ENCODE assay signal across 24 mouse cellular contexts in genomic region chr12:13939494-13939893, GRCm38 (mm10).
DNase-seq lines count a peak whose midpoint lies in the region; ATAC-seq and TF ChIP-seq lines count a peak whose summit lies in the region.
"Had no signal": no experiment of that assay in that cellular context is flagged by ENCODE, and none has a peak within 500 bp of the region (broad histone marks: within the 10 kb centered on the region; RNA-seq: fewer than 3 reads in every experiment).

No protein-coding gene starts in this region.

- no peak overlapping the region for H3K4me2 ChIP-seq in forebrain, embryonic 11.5 days (ENCODE audit: low read depth, low read length, severe bottlenecking)
- H3K4me2 ChIP-seq: embryonic facial prominence, embryonic 15.5 days; hindbrain, embryonic 12.5 days; limb, embryonic 15.5 days; lung, embryonic 15.5 days; midbrain, embryonic 15.5 days; neural tube, embryonic 12.5 days had no signal

- H3K4me3 ChIP-seq in left cerebral cortex, adult 2 months: no peak overlapping the region
- H3K4me3 ChIP-seq in forebrain, embryonic 11.5 days (ENCODE audit: low read depth, low read length): no peak overlapping the region
- H3K4me3 ChIP-seq: embryonic facial prominence, embryonic 15.5 days; heart, adult 2 months; hindbrain, embryonic 12.5 days; limb, embryonic 15.5 days; lung, embryonic 15.5 days; midbrain, embryonic 15.5 days; neural tube, embryonic 12.5 days had no signal

- no peak overlapping the region for H3K9ac ChIP-seq in forebrain, embryonic 11.5 days (ENCODE audit: low read length)
- H3K9ac ChIP-seq: embryonic facial prominence, embryonic 15.5 days; forebrain, postnatal 0 days; hindbrain, embryonic 12.5 days; limb, embryonic 15.5 days; liver, embryonic 14.5 days; lung, embryonic 15.5 days; midbrain, embryonic 15.5 days; neural tube, embryonic 12.5 days had no signal

- no peaks in the 10 kb centered on the region for H3K27me3 ChIP-seq in forebrain, embryonic 11.5 days (ENCODE audit: control insufficient read depth, insufficient read depth, low read length)
- H3K27me3 ChIP-seq: embryonic facial prominence, embryonic 15.5 days; hindbrain, embryonic 12.5 days; limb, embryonic 15.5 days; lung, embryonic 15.5 days; midbrain, embryonic 15.5 days; neural tube, embryonic 12.5 days had no signal

- no peak for TF ChIP-seq CTCF in left cerebral cortex, adult 2 months (IDR thresholded peaks at IDR 0.05)

- no peaks in the 10 kb centered on the region for H3K36me3 ChIP-seq in forebrain, embryonic 11.5 days (ENCODE audit: control insufficient read depth, insufficient read depth, low read length)
- H3K36me3 ChIP-seq: embryonic facial prominence, embryonic 15.5 days; hindbrain, embryonic 12.5 days; limb, embryonic 15.5 days; lung, embryonic 15.5 days; midbrain, embryonic 15.5 days; neural tube, embryonic 12.5 days had no signal

- no peak overlapping the region; the same call in 1 of the 2 replicates for H3K27ac ChIP-seq in left cerebral cortex, adult 2 months
- no peak overlapping the region for H3K27ac ChIP-seq in forebrain, embryonic 11.5 days (ENCODE audit: low read depth, low read length)
- H3K27ac ChIP-seq: embryonic facial prominence, embryonic 15.5 days; heart, adult 2 months; hindbrain, embryonic 12.5 days; kidney, postnatal 0 days; limb, embryonic 15.5 days; liver, embryonic 14.5 days; lung, embryonic 15.5 days; midbrain, embryonic 15.5 days; neural tube, embryonic 12.5 days had no signal

- peak; percentile 92 for DNase-seq in brain, adult 2 months (ENCODE audit: low read depth, low spot score)
- peak; percentile 19 to 64 for DNase-seq in left cerebral cortex, adult 2 months (ENCODE audit: extremely low spot score in 1 of 2, low spot score in 2 of 2)
- peak; percentile 63 to 75 for DNase-seq in right cerebral cortex, adult 2 months (ENCODE audit: low spot score in 2 of 2)
- DNase-seq in cerebellum, adult 11 months: no peak
- no peak for DNase-seq in forebrain, embryonic 11.5 days (ENCODE audit: low spot score)
- DNase-seq: adrenal gland, adult 2 months; cerebellum, adult 8-10 months; forebrain, postnatal 0 days; gastrocnemius, postnatal 14 days; heart, adult 2 months; kidney, adult 18-20 months; lung, postnatal 36 days; retina, postnatal 1 day; spleen, adult 18-20 months had no signal

- no peaks in the 10 kb centered on the region for H3K4me1 ChIP-seq in forebrain, embryonic 11.5 days (replicated peaks; ENCODE audit: control insufficient read depth, insufficient read depth, low read length)
- H3K4me1 ChIP-seq: embryonic facial prominence, embryonic 15.5 days; hindbrain, embryonic 12.5 days; limb, embryonic 15.5 days; lung, embryonic 15.5 days; midbrain, embryonic 15.5 days; neural tube, embryonic 12.5 days had no signal

- intact Hi-C loops in left cerebral cortex, adult 2 months (cut with DNase I): loop anchor here (1.0 to 10.0 kb wide), 5 partner anchors 78 to 375 kb away; partner anchors contain the start of gene Fam84a

- WGBS in forebrain, embryonic 11.5 days: 89% methylated on average over 4 of the region's 4 CpGs

- peak; percentile 99 for ATAC-seq in frontal cortex, adult (ENCODE audit: low TSS enrichment)
- ATAC-seq in forebrain, embryonic 11.5 days (replicated peaks; ENCODE audit: low FRiP score): no peak
- ATAC-seq in megakaryocyte, adult 5-6 weeks (ENCODE audit: poor library complexity, severe bottlenecking): no peak
- ATAC-seq: forebrain, postnatal 0 days; midbrain, embryonic 15.5 days had no signal

- H3K9me3 ChIP-seq in forebrain, embryonic 11.5 days (ENCODE audit: control insufficient read depth, low read length): no peaks in the 10 kb centered on the region
- H3K9me3 ChIP-seq: embryonic facial prominence, embryonic 15.5 days; hindbrain, embryonic 12.5 days; limb, embryonic 15.5 days; lung, embryonic 15.5 days; midbrain, embryonic 15.5 days; neural tube, embryonic 12.5 days had no signal

Comparison
In these comparisons a context has a peak if more than half of its experiments do, and no peak if none do; other contexts are left out.
1. DNase-seq: peak in brain, adult 2 months (single experiment), left cerebral cortex, adult 2 months (2 of 2) and right cerebral cortex, adult 2 months (2 of 2); none in cerebellum, adult 11 months (single experiment) and forebrain, embryonic 11.5 days (single experiment).